Mouse (Mus musculus) mature B cell (primary cell): ENCODE measurements around the gene Elmo2.

Experiments
- in situ Hi-C: fragments of 300-500 bp; cut with MboI; formaldehyde crosslinking; loops from 2 replicates; pipeline ENCODE4 v1.14.3; 2019

Elmo2 gene

GRCm38 (mm10) chr2:165257151-165257834 lies 69.0 kb downstream of the Elmo2 start:
- in situ Hi-C loops = no loop called here

- in situ Hi-C loops = no loop called here
Observed at GRCm38 (mm10) chr2:165256213-165256612, 70.1 kb downstream of the Elmo2 start.

- in situ Hi-C loops = no loop called here
Observed at GRCm38 (mm10) chr2:165253867-165254266, 72.4 kb downstream of the Elmo2 start.

- in situ Hi-C loops = no loop called here
Observed at GRCm38 (mm10) chr2:165253269-165253668, 73.0 kb downstream of the Elmo2 start.

- in situ Hi-C loops = no loop called here
Observed at GRCm38 (mm10) chr2:165252801-165253200, 73.5 kb downstream of the Elmo2 start.

- in situ Hi-C loops = no loop called here
Observed at GRCm38 (mm10) chr2:165252381-165252780, 73.9 kb downstream of the Elmo2 start.

GRCm38 (mm10) chr2:165250903-165251302 lies 75.4 kb downstream of the Elmo2 start:
- in situ Hi-C loops = no loop called here

GRCm38 (mm10) chr2:165248967-165249366 lies 77.3 kb downstream of the Elmo2 start:
- in situ Hi-C loops = no loop called here

GRCm38 (mm10) chr2:165246349-165246748 lies 79.9 kb downstream of the Elmo2 start:
- in situ Hi-C loops = no loop called here

- in situ Hi-C loops = no loop called here
Observed at GRCm38 (mm10) chr2:165243122-165243720, 83.1 kb downstream of the Elmo2 start.

GRCm38 (mm10) chr2:165242575-165242974 lies 83.7 kb downstream of the Elmo2 start:
- in situ Hi-C loops = no loop called here

GRCm38 (mm10) chr2:165241786-165242185 lies 84.5 kb downstream of the Elmo2 start:
- in situ Hi-C loops = no loop called here

GRCm38 (mm10) chr2:165240371-165240770 lies 85.9 kb downstream of the Elmo2 start:
- in situ Hi-C loops = no loop called here

GRCm38 (mm10) chr2:165239533-165240144 lies 86.6 kb downstream of the Elmo2 start:
- in situ Hi-C loops = no loop called here

GRCm38 (mm10) chr2:165238416-165239145 lies 87.7 kb downstream of the Elmo2 start:
- in situ Hi-C loops = no loop called here
